Mouse (Mus musculus) G1E-ER4 (cell line): Measurements from ENCODE around the gene Nos1ap. TPM values are rescaled to one million over a fixed set of nuclear protein-coding genes. Genes with fewer than 3 reads are reported as not detected.

Experiments
- GATA1 ChIP-seq: IDR thresholded peaks from one replicate; pipeline ENCODE4 v1.8.0; 2012; ENCODE audit warnings: low read length, inconsistent platforms
- polyA plus RNA-seq: library from polyadenylated mRNA; stranded (reverse); fragments of >175 nt; gene quantifications from 2 replicates; pipeline ENCODE4 v1.2.3, GENCODE M21; 2012

Gene Nos1ap
- polyA plus RNA-seq, 1 experiment = 3.6 TPM

DNA sequence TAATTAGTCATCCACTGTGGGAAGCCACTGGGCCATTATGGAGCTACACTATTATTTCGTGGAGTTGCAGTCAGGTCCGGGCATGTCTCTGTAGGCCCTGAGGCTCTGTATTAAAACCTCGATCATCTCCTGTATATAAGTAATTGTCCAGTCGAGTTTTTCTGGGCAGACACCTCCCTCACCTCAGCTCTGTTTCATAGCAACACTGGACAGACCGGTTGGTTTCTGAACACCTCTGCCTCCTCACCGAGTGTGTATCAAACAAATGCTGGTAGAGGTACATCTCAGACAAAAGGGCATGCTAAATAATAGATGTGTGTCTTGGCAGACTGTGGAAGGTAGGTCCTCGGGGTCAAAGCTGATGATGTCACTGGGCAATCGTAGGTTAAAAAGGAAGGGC, 182.7 kb downstream of the Nos1ap start:
- TF ChIP-seq GATA1 = no peak

DNA sequence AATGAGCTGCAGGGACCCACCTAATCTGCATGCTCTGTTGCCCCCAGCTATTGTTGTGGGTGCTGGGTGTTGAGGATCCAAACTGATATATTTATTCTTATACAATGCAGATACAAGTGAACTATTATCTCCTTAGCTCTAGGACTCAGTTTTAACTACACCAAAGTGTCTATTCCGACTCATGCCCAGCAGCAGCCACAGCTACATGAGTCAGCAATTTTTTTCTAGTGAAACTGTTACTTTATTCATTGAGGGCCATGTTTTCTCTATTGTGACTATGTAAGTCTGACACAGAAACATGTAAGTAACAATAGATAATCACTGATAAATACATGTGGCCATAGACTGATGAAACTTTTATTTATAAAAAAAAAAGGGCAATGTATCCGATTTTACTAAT, 184.5 kb downstream of the Nos1ap start:
- no peak for TF ChIP-seq GATA1

DNA sequence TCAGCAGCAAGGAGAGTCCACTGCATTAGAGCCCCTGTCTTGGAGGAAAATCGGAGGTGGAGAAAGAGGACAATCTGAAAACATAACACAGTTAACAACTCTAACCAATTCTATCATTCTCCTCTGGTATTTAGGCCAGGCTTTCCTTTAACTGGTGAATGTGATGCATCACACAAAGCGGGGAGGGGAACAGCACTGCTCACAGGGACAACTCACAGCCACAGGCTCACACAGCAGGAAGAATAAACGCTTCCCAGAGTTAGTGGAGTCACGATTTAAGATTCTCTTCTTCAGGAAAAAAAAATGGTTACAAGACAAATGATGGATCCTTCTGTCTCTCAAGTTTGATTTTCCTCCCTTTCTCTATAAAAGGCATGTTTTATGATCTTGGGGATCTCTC, 187.0 kb downstream of the Nos1ap start:
- no peak for TF ChIP-seq GATA1

DNA sequence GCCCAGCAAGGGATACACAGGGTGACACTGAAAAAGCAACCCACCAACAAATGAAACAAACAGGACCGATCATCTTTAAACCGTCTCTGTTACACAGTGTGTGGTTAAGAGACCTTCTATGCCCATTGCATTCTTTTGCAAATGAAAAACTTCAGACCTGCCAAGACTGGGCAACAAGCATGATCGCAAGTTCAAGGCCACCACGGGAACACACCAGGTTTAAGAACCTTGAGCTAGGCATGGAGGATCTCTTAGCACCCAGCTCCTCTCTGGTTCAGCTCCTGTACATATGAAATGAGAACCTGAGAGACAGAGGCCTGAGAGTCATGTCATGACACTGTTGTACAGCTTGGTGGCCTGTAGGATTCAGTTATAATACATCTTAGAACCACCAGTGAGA, 190.8 kb downstream of the Nos1ap start:
- TF ChIP-seq GATA1 = no peak

DNA sequence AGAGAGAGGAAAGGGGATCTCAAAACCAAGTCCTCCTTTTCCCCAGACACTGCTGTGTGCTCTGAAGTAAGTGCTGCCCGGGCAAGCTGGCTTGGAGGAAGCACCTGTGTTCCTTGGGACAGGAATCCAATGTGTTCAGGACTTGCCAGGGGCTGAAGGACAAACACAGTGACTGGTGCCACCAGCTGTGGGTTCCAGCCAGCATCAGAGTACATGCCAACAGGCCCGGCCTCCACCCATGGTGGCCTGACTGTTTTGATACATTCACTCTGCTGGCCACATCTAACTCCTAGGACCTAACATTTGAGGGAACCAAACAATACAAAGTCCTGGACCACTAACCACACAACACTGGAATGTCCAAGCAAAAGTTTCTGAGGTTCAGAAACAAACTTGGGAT, 194.6 kb downstream of the Nos1ap start:
- no peak for TF ChIP-seq GATA1

DNA sequence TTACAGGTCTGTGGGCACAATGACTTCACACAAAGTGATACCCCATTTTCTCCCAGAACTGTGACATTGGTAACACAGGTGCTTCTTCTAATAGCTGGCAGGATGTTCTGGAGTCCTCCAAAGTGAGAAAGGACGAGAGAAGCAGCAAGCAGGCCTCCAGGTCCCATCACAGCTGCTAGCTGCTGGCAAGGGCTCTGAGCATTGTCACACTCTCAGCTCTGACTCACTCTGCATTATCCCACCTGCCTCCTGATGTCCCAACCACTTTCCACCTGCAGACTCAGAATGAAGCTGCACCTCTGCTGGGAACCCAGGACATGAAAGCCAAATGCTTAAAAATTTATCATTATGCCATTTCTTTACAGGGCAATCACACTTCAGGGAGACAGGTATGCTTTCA, 195.0 kb downstream of the Nos1ap start:
- TF ChIP-seq GATA1 = no peak

DNA sequence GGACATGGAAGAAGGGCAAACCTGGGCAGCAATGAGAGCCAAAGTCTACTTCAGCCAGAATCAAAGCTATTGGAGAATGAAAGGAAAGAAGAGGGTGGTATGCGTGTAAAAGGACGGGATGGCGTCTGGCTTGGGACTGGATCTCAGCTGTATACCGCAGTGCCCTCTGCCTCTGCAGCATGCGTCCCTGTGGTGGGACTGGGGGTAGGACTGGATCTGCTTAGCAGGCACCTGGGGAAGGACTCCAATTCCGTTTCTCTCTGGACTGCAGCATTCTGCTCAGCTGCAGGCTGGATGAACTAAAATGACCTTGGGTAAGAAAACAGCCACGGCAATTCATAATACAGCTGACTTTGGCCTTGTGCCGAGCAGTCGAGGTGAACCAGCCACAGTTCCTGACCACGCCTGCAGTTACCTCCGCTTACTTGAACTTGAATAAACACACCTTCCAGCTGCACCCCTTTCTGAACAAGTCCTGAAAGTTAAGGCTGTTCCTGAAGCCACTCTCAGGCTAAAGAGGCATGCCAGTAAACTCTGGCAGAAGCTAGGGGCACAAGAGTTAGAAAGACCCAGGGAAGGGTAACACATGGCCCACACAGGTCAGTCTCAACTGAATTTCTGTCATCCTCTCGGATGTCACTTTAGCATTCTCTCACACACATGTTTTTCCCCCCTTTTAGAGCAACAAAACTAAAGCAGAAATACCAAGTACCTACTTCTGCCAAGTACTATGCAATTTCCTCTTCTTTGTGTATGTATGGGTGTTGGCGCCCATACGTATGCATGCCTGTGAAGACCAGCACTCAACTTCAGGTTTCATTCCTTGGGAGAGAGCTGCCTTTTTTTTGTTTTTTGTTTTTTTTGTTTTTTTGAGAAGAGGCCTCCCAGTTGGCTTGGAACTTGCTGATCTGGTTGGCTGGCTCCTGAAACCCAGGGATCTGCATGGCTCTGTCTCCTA, 196.6 kb downstream of the Nos1ap start:
- no peak for TF ChIP-seq GATA1

DNA sequence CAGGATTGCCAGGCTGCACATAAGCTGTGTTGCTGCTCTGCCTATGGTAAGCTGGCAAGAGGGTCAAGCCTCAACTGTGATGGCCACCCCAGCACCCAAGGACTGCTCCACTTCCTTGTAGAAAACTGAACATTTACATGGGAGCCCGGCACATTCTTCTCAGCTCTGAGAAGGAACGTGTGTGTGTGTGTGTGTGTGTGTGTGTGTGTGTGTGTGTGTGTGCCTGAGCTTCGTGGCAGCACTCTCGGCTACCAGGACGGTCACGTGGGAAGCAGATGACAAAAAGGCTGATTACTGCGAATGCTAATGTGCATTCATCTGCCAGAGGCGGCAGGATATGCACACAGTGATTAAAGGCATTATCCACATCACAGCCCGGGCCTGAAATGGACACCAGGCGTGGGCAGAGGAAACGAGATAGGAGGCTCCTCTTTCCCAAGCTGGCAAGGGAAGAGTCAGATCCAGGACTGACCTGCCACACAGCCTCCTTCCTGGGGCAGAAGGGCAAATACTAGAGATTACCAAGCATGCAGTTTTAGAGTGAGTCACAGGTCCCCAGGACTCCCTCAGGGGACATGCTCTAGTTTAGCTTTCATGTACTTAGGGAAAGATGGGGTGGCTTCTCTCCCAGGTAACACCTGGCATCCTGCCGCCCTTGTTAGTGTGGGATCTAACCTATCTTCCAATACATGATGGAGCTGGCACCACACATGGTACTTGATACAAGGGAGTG, 202.3 kb downstream of the Nos1ap start:
- no peak for TF ChIP-seq GATA1

DNA sequence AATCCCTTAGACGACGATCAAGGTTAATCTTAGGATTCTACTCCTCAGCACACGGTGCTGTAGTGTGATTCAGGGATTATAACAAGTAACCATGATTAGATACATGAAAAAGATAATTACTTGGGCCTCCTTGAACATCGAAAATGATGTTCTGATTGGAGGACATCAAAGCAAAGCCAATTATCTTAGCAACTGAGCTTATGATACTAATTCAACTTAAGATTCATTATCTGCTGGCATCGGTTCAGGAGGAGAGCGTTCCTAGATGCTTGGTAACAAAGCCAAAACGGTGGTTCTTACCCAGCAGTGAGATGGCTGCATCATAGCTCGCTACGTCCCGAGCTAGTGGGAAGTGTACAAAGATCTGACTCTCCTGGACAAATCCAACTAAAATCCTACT, 204.2 kb downstream of the Nos1ap start:
- TF ChIP-seq GATA1 = no peak

DNA sequence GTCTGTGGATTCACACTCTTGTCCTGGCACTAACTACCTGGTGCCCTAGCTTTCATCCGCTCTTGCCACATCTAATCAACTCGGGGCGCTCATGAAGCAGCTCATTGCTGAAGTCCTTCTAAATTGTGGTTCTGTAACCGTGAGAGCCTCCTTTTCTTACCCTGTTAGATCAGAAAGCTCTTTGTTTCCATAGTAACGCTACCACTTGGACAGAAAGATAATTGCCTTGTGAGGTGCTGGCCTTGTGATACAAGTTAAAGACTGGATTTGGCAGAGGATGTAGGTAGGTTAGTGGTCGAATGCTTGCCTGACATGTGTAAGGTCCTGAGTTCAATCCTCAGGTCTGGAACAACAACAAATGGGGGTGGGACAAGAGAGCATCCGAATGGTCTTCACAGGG, 206.1 kb downstream of the Nos1ap start:
- TF ChIP-seq GATA1 = no peak

DNA sequence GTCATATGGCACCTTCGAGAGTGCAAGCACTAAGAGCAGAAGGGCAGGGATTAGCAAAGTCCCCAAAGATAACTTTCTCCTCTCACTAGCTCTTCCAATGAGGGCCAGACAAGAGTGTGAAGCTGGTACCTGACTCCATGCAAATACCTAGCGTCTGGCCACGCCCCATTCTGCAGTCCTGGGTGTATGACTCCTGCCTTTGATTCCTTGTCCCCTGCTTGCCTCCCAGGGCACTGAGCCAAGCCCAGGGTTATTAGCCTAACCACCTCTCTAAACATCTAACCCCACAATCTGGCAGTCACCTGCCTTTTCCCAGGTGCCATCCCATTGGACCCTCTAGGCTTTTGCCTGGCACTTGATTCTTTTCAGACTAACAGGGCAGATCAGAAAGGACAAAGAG, 208.2 kb downstream of the Nos1ap start:
- no peak for TF ChIP-seq GATA1

DNA sequence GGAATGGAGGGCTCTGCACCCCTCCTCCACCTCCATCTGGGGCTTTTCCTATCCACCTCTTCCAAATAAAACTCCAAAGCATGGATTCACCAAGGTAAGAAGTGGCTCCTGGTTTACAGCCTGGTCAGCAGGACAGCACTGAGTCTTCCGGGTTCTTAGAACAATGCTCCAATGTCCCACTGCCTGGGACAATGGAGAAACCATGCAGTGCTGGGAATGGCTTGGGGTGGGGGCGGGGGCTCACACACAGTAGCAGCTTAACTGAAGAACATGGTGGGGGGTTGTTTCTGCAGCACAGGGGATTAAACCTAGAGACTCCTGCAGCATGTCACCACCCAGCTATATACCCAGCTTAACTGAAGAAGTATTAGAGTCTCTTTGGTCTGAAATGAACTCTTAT, 209.2 kb downstream of the Nos1ap start:
- no peak for TF ChIP-seq GATA1

DNA sequence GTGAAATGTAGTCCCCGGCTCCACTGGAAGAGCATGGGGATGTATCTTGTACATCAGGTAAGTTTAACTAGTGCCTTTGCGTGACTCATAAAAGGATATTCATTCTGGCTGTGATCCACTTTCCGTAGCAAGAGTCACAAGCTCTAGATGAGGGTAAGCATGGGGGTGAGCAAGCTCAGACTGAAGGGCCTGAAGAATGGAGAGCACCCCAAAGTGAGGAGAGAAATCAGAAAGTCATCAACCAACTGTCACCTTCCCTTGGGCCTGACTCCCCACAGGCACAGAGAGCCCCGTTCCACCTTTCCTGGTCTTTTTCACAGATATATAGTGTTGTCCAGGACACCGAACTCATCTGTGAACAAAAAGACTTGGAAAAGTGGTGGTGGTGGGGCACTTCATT, 213.9 kb downstream of the Nos1ap start:
- TF ChIP-seq GATA1 = no peak

DNA sequence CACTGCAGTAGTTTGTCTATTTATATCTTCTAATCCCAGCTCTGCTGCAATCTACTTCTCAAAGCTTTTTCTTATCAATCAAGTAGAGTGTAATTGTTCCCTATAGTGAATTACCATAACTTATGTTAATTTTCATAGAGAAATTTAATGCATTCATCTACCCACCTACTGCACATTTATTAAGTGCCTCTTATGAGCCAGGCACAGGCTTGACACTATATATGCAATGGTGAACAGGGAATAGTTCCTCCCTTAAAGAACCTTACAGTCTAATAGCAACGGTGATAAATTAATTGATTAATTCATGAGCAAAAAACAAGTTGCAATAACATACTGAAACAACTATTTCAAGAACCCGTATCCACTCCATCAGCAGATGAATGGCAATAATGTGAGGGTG, 215.9 kb downstream of the Nos1ap start:
- no peak for TF ChIP-seq GATA1

DNA sequence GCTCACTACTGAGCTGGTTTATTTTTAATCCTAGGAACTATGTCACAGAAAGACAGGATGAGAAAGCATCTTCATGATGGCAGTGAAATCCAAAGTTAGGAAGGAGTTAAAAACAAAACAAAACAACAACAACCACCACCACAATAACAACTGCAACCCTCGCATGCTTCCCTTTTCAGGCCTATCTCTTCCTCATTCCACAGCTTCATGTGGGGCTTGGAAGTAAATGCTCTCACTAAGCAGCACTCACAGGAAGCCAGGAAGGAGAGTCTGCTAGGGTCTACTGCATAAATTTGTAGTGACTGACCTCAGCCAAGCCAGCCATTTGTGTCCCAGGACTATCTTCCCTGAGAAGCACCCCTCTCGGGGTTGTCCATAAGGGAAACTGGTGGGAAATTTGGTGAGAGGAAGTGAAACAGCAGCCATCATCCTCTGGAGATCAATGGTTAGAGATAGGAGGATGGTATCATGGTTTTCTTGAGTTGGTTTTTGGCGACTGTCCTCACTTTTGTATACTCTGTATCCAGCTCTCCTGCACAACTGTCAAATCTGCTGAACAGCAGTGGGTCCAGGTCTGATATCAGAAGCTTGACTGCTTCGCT, 218.4 kb downstream of the Nos1ap start:
- no peak for TF ChIP-seq GATA1

DNA sequence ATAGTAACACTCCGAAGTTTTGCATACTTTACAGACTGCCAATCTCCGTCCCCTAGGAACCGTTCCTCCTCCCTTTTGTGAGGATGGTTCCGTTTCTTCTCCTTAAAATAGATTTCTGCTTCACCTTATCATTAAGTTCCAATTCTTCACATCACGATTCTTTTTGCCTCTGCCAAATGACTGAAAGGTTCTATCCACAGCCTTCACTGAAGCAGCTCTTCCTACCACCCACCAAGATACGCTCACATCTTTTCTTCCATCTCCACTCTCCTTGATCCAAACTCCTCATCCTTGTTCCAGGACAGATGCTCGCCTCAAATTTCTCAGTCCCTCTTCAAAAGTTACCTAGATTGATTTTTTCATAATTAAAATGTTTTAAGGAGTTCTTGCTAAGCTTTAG, 220.8 kb downstream of the Nos1ap start:
- TF ChIP-seq GATA1 = no peak
